Mouse (Mus musculus) stomach, embryonic 16.5 days (tissue): ENCODE measurements at regions not wholly inside any gene's neighbourhood (a gene's known extent, or its start where the extent isn't known, plus 50 kb on each side); places are given as distances from the start of the nearest gene placed in this dataset.

ENCODE experiments used
- ATAC-seq: fragments of 200-750 bp; cut with Nextera tagmentation; 2 replicates; pipeline ENCODE4 v1.8.0; 2017; ENCODE audit warnings: moderate number of reproducible peaks, moderate TSS enrichment; ENCODE audit not compliant: insufficient read depth, low FRiP score
- H3K27ac ChIP-seq: fragments of 300-500 bp; sonication (generic); 2 replicates; pipeline ENCODE4 v1.5.1; 2014; ENCODE audit warnings: low read length
- H3K27me3 ChIP-seq: fragments of 300-500 bp; sonication (generic); 2 replicates; pipeline ENCODE4 v1.6.1; 2014; ENCODE audit warnings: low read length, control low read depth, mixed read lengths; ENCODE audit not compliant: control insufficient read depth, insufficient read depth
- H3K36me3 ChIP-seq: fragments of 300-500 bp; sonication (generic); 2 replicates; pipeline ENCODE4 v1.6.1; 2014; ENCODE audit warnings: low read length; ENCODE audit not compliant: control insufficient read depth, insufficient read depth
- H3K4me1 ChIP-seq: fragments of 300-500 bp; sonication (generic); 2 replicates; pipeline ENCODE4 v1.6.1; 2014; ENCODE audit warnings: low read length, control low read depth, mixed read lengths; ENCODE audit not compliant: control insufficient read depth, insufficient read depth
- H3K4me2 ChIP-seq: fragments of 300-500 bp; sonication (generic); 2 replicates; pipeline ENCODE4 v1.6.1; 2014; ENCODE audit warnings: low read depth, low read length, mixed read lengths
- H3K4me3 ChIP-seq: fragments of 300-500 bp; sonication (generic); replicated peaks from 2 replicates; pipeline ENCODE4 v1.5.1; 2014; ENCODE audit warnings: mild to moderate bottlenecking, low read length
- H3K9ac ChIP-seq: fragments of 300-500 bp; sonication (generic); 2 replicates; pipeline ENCODE4 v1.6.1; 2014; ENCODE audit warnings: low read length
- H3K9me3 ChIP-seq: fragments of 300-500 bp; sonication (generic); replicated peaks from 2 replicates; pipeline ENCODE4 v1.6.1; 2016; ENCODE audit warnings: low read length, control low read depth; ENCODE audit not compliant: control insufficient read depth
- WGBS: fragments of 180-500 bp; shearing (Covaris S2); extraction: QIAGEN DNeasy Blood & Tissue Kit; methylation state at CpG from one replicate; pipeline ENCODE4 v1.1.7; 2014; 5-methylcytosine and 5-hydroxymethylcytosine counted together

- H3K36me3 ChIP-seq = no peaks in the 10 kb centered on the region
- H3K4me3 ChIP-seq = no peak overlapping the region
- H3K9me3 ChIP-seq = no peaks in the 10 kb centered on the region
- H3K4me1 ChIP-seq = no peaks in the 10 kb centered on the region; the same call in 1 of the 2 replicates
- no peak overlapping the region for H3K9ac ChIP-seq
- WGBS = 81% methylated on average over 5 of the region's 5 CpGs
- ATAC-seq = no peak
- no peaks in the 10 kb centered on the region for H3K27me3 ChIP-seq
- H3K27ac ChIP-seq = no peak overlapping the region
- H3K4me2 ChIP-seq = no peak overlapping the region
These were observed 94.5 kb downstream of the Lmo4 start for GRCm38 (mm10) chr3:144110331-144111080.

DNA sequence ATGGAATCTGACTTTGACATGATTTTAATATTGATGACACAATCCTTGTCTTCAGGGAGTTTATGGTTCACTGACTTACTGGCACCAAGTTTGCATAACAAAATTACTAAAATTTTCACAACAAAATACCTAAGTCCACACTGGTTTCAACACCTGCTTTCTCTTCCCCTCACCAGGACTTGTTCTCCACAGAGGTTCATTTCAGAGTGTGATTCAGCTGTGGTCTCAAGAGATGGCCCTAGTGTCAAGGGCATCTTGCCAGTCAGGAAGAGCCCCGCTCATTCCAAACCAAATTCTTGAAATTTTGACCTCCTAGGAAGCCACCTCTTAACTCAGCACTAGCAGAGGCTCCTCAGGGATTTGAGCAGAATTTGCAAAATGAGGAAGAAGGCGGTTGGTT, 95.3 kb downstream of the Lmo4 start:
- Histone ChIP-seq H3K9me3 (no peaks in the 10 kb centered on the region), H3K4me2 (no peak overlapping the region), H3K4me1 (no peaks in the 10 kb centered on the region; the same call in 1 of the 2 replicates), H3K27ac (no peak overlapping the region), H3K9ac (no peak overlapping the region), H3K36me3 (no peaks in the 10 kb centered on the region), H3K27me3 (no peaks in the 10 kb centered on the region), H3K4me3 (no peak overlapping the region)
- 81% methylated on average over 2 of the region's 2 CpGs for WGBS
- no peak for ATAC-seq

DNA sequence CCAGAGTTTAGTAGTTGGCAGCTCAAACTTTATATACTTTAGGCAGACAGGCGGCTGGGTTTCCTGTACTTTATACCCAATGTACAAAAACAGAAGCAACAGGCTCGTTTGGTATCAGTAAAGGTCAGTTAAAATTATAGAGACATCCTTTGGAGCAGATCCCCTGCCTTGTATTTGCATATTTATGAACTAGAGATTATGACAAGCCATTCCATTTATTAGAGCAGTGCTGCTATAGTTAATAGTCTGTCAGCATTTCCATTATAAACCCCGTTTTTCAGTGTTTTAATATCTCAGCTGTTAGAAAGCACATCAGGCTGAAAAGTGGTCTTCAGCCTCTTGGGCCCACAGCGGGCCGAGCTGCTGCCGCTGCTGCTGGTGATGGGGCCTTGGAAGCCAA, 96.7 kb downstream of the Lmo4 start:
- no peak for ATAC-seq
- no peak overlapping the region for H3K4me2 ChIP-seq
- no peak overlapping the region for H3K27ac ChIP-seq
- no peak overlapping the region for H3K4me3 ChIP-seq
- H3K4me1 ChIP-seq = no peaks in the 10 kb centered on the region
- WGBS = 77% methylated on average over 6 of the region's 6 CpGs
- H3K36me3 ChIP-seq = no peaks in the 10 kb centered on the region
- no peak overlapping the region for H3K9ac ChIP-seq
- H3K9me3 ChIP-seq = no peaks in the 10 kb centered on the region
- H3K27me3 ChIP-seq = no peaks in the 10 kb centered on the region

DNA sequence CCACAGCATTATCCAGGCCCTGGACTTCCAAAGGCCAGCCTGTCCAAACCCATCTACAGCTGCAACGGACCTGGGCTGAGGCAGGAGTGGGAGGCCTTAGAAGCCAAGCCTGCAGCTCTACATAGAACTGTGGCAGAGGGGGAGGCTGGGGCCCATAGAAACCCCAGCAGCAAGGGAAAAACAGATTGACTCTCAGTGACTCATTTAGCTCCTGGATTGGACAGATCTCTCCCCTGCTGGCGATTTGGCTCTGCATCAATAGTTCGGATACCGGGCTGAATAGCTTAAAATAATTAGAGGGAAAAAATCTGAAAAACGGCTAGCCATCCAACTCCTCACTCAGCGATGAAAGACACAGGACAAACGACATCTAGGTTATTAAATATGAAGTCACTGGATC, 97.4 kb downstream of the Lmo4 start:
- Histone ChIP-seq H3K27ac (no peak overlapping the region), H3K4me3 (no peak overlapping the region), H3K9ac (no peak overlapping the region), H3K4me1 (no peaks in the 10 kb centered on the region), H3K36me3 (no peaks in the 10 kb centered on the region), H3K9me3 (no peaks in the 10 kb centered on the region), H3K27me3 (no peaks in the 10 kb centered on the region), H3K4me2 (no peak overlapping the region)
- WGBS = 65% methylated on average over 7 of the region's 7 CpGs
- ATAC-seq = no peak

GRCm38 (mm10) chr3:144104366-144104765, 100.7 kb downstream of the Lmo4 start:
- H3K4me3 ChIP-seq = no peak overlapping the region

DNA sequence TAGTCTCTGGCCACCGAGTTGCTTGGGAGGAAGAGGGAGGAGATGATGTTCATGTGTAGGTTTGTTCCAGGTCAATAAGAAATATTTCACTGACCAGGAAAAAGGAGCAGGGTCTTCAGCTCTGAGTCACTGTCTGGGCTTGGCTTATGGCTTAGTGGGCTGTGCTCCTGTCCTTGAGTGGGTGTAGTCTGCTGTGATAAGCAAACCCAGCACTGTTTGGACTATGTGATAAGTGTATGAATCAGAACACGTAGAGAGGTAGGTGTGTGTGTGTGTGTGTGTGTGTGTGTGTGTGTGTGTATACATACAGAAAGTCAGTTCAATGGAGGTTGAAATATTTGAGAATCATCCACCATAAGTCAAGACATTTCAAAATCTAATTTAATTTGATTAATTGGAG, 105.6 kb downstream of the Lmo4 start:
- Histone ChIP-seq H3K4me3 (no peak overlapping the region), H3K9me3 (no peaks in the 10 kb centered on the region), H3K27ac (no peak overlapping the region), H3K4me2 (no peak overlapping the region), H3K36me3 (no peaks in the 10 kb centered on the region), H3K27me3 (no peaks in the 10 kb centered on the region), H3K4me1 (peaks cover 5% of the 10 kb centered on the region; the same call in 1 of the 2 replicates), H3K9ac (no peak overlapping the region)
- 51% methylated on average over 2 of the region's 2 CpGs for WGBS
- peak; percentile 87; the same call in 1 of the 2 replicates for ATAC-seq

More at GRCm38 (mm10) chr3:144104366-144104765, 100.7 kb downstream of the Lmo4 start:
- no peaks in the 10 kb centered on the region for H3K36me3 ChIP-seq
- WGBS = 91% methylated on average over 4 of the region's 4 CpGs
- H3K9me3 ChIP-seq = no peaks in the 10 kb centered on the region
- no peaks in the 10 kb centered on the region for H3K4me1 ChIP-seq
- no peak overlapping the region for H3K9ac ChIP-seq
- H3K27ac ChIP-seq = no peak overlapping the region
- ATAC-seq = no peak
- no peaks in the 10 kb centered on the region for H3K27me3 ChIP-seq
- H3K4me2 ChIP-seq = no peak overlapping the region

GRCm38 (mm10) chr3:144098762-144099161, 106.3 kb downstream of the Lmo4 start:
- H3K9ac ChIP-seq = no peak overlapping the region
- H3K36me3 ChIP-seq = no peaks in the 10 kb centered on the region
- no peaks in the 10 kb centered on the region for H3K9me3 ChIP-seq
- H3K4me3 ChIP-seq = no peak overlapping the region
- WGBS = 55% methylated on average over 8 of the region's 8 CpGs
- H3K4me2 ChIP-seq = no peak overlapping the region
- ATAC-seq = no peak
- no peak overlapping the region for H3K27ac ChIP-seq
- no peaks in the 10 kb centered on the region for H3K27me3 ChIP-seq
- H3K4me1 ChIP-seq = peaks cover 5% of the 10 kb centered on the region; the same call in 1 of the 2 replicates

- Histone ChIP-seq H3K36me3 (no peaks in the 10 kb centered on the region), H3K9ac (no peak overlapping the region), H3K27me3 (no peaks in the 10 kb centered on the region), H3K4me2 (no peak overlapping the region), H3K27ac (no peak overlapping the region), H3K9me3 (no peaks in the 10 kb centered on the region), H3K4me1 (no peaks in the 10 kb centered on the region), H3K4me3 (no peak overlapping the region)
- WGBS = 76% methylated on average over 1 of the region's 1 CpGs
- no peak for ATAC-seq
These were observed 113.8 kb downstream of the Lmo4 start for GRCm38 (mm10) chr3:144091231-144091630.

GRCm38 (mm10) chr3:144089790-144090256, 115.2 kb downstream of the Lmo4 start:
- no peak overlapping the region for H3K9ac ChIP-seq
- WGBS = 26% methylated on average over 8 of the region's 8 CpGs
- peak; percentile 95 for ATAC-seq
- H3K27ac ChIP-seq = peak overlapping the region; percentile 77
- no peaks in the 10 kb centered on the region for H3K4me1 ChIP-seq
- H3K4me2 ChIP-seq = no peak overlapping the region
- no peaks in the 10 kb centered on the region for H3K36me3 ChIP-seq
- H3K9me3 ChIP-seq = no peaks in the 10 kb centered on the region
- no peaks in the 10 kb centered on the region for H3K27me3 ChIP-seq
- no peak overlapping the region for H3K4me3 ChIP-seq
